Mouse (Mus musculus) brain, embryonic 14.5 days (tissue): ENCODE results near the gene Ephb1.

Experiments used
- CTCF ChIP-seq: fragments of 200-500 bp; IDR thresholded peaks from 2 replicates; pipeline ENCODE4 v1.5.1; 2012; ENCODE audit warnings: inconsistent platforms, mild to moderate bottlenecking, moderate library complexity, borderline replicate concordance; ENCODE audit not compliant: insufficient read depth, insufficient read length; ENCODE audit errors: extremely low read depth
- POLR2A ChIP-seq: fragments of 200-500 bp; IDR thresholded peaks from 2 replicates; pipeline ENCODE4 v1.6.1; 2012; ENCODE audit warnings: mild to moderate bottlenecking, inconsistent platforms, borderline replicate concordance; ENCODE audit not compliant: poor library complexity, insufficient read depth, insufficient read length, severe bottlenecking; ENCODE audit errors: extremely low read depth

- TF ChIP-seq CTCF (no peak), POLR2A (no peak)
Measured at GRCm38 (mm10) chr9:101897851-101898250, 456.6 kb downstream of the Ephb1 start.
